Mouse (Mus musculus) lung, postnatal 0 days (tissue): ENCODE results near the gene Olfr1425. TPM values are rescaled to one million over a fixed set of nuclear protein-coding genes. Genes with fewer than 3 reads are reported as not detected.
A peak's percentile ranks its signal among the peaks of the same experiment; 100 is the strongest.

ENCODE experiments used
- ATAC-seq: fragments of 200-750 bp; cut with Nextera tagmentation; 2 replicates; pipeline ENCODE4 v1.8.0; 2017; ENCODE audit warnings: moderate library complexity
- DNase-seq: peaks from one replicate; pipeline ENCODE4 v3.0.0-alpha.2; 2016; ENCODE audit warnings: low spot score
- H3K27ac ChIP-seq: fragments of 300-500 bp; sonication (generic); 2 replicates; pipeline ENCODE4 v1.5.1; 2014; ENCODE audit warnings: antibody characterized with exemption, mild to moderate bottlenecking, low read length, mixed read lengths
- H3K27me3 ChIP-seq: fragments of 300-500 bp; sonication (generic); replicated peaks from 2 replicates; pipeline ENCODE4 v1.6.1; 2014; ENCODE audit warnings: low read length, mixed read lengths; ENCODE audit not compliant: insufficient read depth
- H3K36me3 ChIP-seq: fragments of 300-500 bp; sonication (generic); 2 replicates; pipeline ENCODE4 v1.6.1; 2014; ENCODE audit warnings: low read length, mixed read lengths; ENCODE audit not compliant: insufficient read depth
- H3K4me1 ChIP-seq: fragments of 300-500 bp; sonication (generic); 2 replicates; pipeline ENCODE4 v1.6.1; 2014; ENCODE audit warnings: antibody characterized with exemption, low read depth, low read length, mixed read lengths; ENCODE audit not compliant: insufficient read depth
- H3K4me2 ChIP-seq: fragments of 300-500 bp; sonication (generic); replicated peaks from 2 replicates; pipeline ENCODE4 v1.6.1; 2014; ENCODE audit warnings: low read depth, mild to moderate bottlenecking, low read length, moderate library complexity, mixed read lengths
- H3K4me3 ChIP-seq: fragments of 300-500 bp; sonication (generic); 2 replicates; pipeline ENCODE4 v1.5.1; 2014; ENCODE audit warnings: low read depth, low read length
- H3K9ac ChIP-seq: fragments of 300-500 bp; sonication (generic); replicated peaks from 2 replicates; pipeline ENCODE4 v1.6.1; 2014; ENCODE audit warnings: low read depth, mild to moderate bottlenecking
- H3K9me3 ChIP-seq: fragments of 300-500 bp; sonication (generic); 2 replicates; pipeline ENCODE4 v1.6.1; 2016; ENCODE audit warnings: low read length, mixed read lengths
- CTCF ChIP-seq: IDR thresholded peaks from 2 replicates; pipeline ENCODE4 v1.5.1; 2016; ENCODE audit warnings: antibody characterized with exemption, mild to moderate bottlenecking
- EP300 ChIP-seq: IDR thresholded peaks from 2 replicates; pipeline ENCODE4 v1.6.1; 2016; ENCODE audit warnings: antibody characterized with exemption, mild to moderate bottlenecking, control low read depth
- WGBS: fragments of 180-500 bp; shearing (Covaris S2); extraction: QIAGEN DNeasy Blood & Tissue Kit; methylation state at CpG from one replicate; pipeline ENCODE4 v1.1.7; 2014; 5-methylcytosine and 5-hydroxymethylcytosine counted together
- polyA plus RNA-seq: library from polyadenylated mRNA; unstranded; fragments of >200 nt; fragmentation: Nextera tagmentation; extraction: Ambion mirVana; gene quantifications from 2 replicates; pipeline ENCODE4 v1.2.1, GENCODE M21; 2015

Gene Olfr1425
- polyA plus RNA-seq, 1 experiment from 2014 or later: not detected

GRCm38 (mm10) chr19:12026606-12027005 is 50.9 kb downstream of the Olfr1425 start:
- H3K9me3 ChIP-seq: no peaks in the 10 kb centered on the region
- H3K4me3 ChIP-seq: no peak overlapping the region
- H3K27me3 ChIP-seq: no peaks in the 10 kb centered on the region
- H3K4me2 ChIP-seq: no peak overlapping the region
- DNase-seq: no peak
- ATAC-seq: no peak
- no peaks in the 10 kb centered on the region for H3K36me3 ChIP-seq
- TF ChIP-seq CTCF: no peak
- no peak for TF ChIP-seq EP300
- H3K27ac ChIP-seq: no peak overlapping the region
- H3K4me1 ChIP-seq: no peaks in the 10 kb centered on the region
- 24% methylated on average over 2 of the region's 2 CpGs for WGBS
- no peak overlapping the region for H3K9ac ChIP-seq

GRCm38 (mm10) chr19:12025333-12025732 is 52.2 kb downstream of the Olfr1425 start:
- H3K9ac ChIP-seq: no peak overlapping the region
- 64% methylated on average over 3 of the region's 3 CpGs for WGBS
- H3K4me2 ChIP-seq: no peak overlapping the region
- ATAC-seq: peak; percentile 30; the same call in 1 of the 2 replicates
- DNase-seq: no peak
- TF ChIP-seq CTCF (no peak), EP300 (no peak)
- H3K4me1 ChIP-seq: no peaks in the 10 kb centered on the region
- no peaks in the 10 kb centered on the region for H3K36me3 ChIP-seq
- H3K9me3 ChIP-seq: no peaks in the 10 kb centered on the region
- H3K27ac ChIP-seq: no peak overlapping the region
- H3K27me3 ChIP-seq: no peaks in the 10 kb centered on the region
- H3K4me3 ChIP-seq: no peak overlapping the region

GRCm38 (mm10) chr19:12024149-12024548 is 53.4 kb downstream of the Olfr1425 start:
- H3K9ac ChIP-seq: no peak overlapping the region
- H3K4me3 ChIP-seq: no peak overlapping the region
- H3K27ac ChIP-seq: no peak overlapping the region
- H3K36me3 ChIP-seq: no peaks in the 10 kb centered on the region
- H3K4me2 ChIP-seq: no peak overlapping the region
- no peaks in the 10 kb centered on the region for H3K4me1 ChIP-seq
- H3K9me3 ChIP-seq: no peaks in the 10 kb centered on the region
- ATAC-seq (no peak), DNase-seq (peak; percentile 21)
- no peak for TF ChIP-seq CTCF
- TF ChIP-seq EP300: no peak
- no peaks in the 10 kb centered on the region for H3K27me3 ChIP-seq
- WGBS: 61% methylated on average over 4 of the region's 4 CpGs

Other genes starting within 250 kb of the Olfr1425 start
- gene Olfr1417, start 238.5 kb downstream of the Olfr1425 start, polyA plus RNA-seq: 0.08 and 0.14 TPM in 2 replicates
- not detected in 2 replicates for gene Olfr1418, start 216.7 kb downstream of the Olfr1425 start, polyA plus RNA-seq
- not detected in 2 replicates for gene Olfr1419, start 202.6 kb downstream of the Olfr1425 start, polyA plus RNA-seq
- 0.12 and 0.15 TPM in 2 replicates for gene Olfr1420, start 191.2 kb downstream of the Olfr1425 start, polyA plus RNA-seq
- gene Patl1, start 165.3 kb downstream of the Olfr1425 start, polyA plus RNA-seq: 9.2 and 9.4 TPM in 2 replicates
- gene Osbp, start 111.8 kb downstream of the Olfr1425 start, polyA plus RNA-seq: 4.6 and 5.2 TPM in 2 replicates
- gene Olfr1423, start 36.4 kb downstream of the Olfr1425 start, polyA plus RNA-seq: not detected in 2 replicates
- gene Olfr1424, start 15.0 kb downstream of the Olfr1425 start, polyA plus RNA-seq: not detected in 2 replicates
- gene Olfr1426, start 14.3 kb upstream of the Olfr1425 start, polyA plus RNA-seq: not detected in 2 replicates
- not detected in 2 replicates for gene Olfr1427, start 25.6 kb upstream of the Olfr1425 start, polyA plus RNA-seq
- gene Olfr1428, start 38.2 kb upstream of the Olfr1425 start, polyA plus RNA-seq: not detected in 2 replicates
- gene Olfr76, start 45.5 kb upstream of the Olfr1425 start, polyA plus RNA-seq: not detected in 2 replicates
- gene Olfr1555-ps1, start 92.4 kb upstream of the Olfr1425 start, polyA plus RNA-seq: not detected in 2 replicates
- not detected in 2 replicates for gene Olfr1431, start 122.9 kb upstream of the Olfr1425 start, polyA plus RNA-seq
- gene Olfr1432, start 154.9 kb upstream of the Olfr1425 start, polyA plus RNA-seq: not detected in 2 replicates
- gene Olfr262, start 163.9 kb upstream of the Olfr1425 start, polyA plus RNA-seq: not detected in 2 replicates
- gene Olfr235, start 183.3 kb upstream of the Olfr1425 start, polyA plus RNA-seq: not detected in 2 replicates
- not detected in 2 replicates for gene Olfr1434, start 202.1 kb upstream of the Olfr1425 start, polyA plus RNA-seq
- gene Olfr1436, start 221.4 kb upstream of the Olfr1425 start, polyA plus RNA-seq: not detected in 2 replicates
- not detected in 2 replicates for gene Olfr1437, start 247.4 kb upstream of the Olfr1425 start, polyA plus RNA-seq